Mouse (Mus musculus) embryonic fibroblast, embryonic 13.5 days (primary cell): ENCODE measurements around the gene Icmt. TPM values are rescaled to one million over a fixed set of nuclear protein-coding genes. Genes with fewer than 3 reads are reported as not detected.
A peak's percentile ranks its signal among the peaks of the same experiment; 100 is the strongest.

Experiments used
- H3K27ac ChIP-seq: 2 replicates; pipeline ENCODE4 v1.5.1; 2012; ENCODE audit warnings: low read length, control low read depth, inconsistent platforms; ENCODE audit not compliant: insufficient read depth
- H3K4me1 ChIP-seq: 2 replicates; pipeline ENCODE4 v1.6.1; 2011; ENCODE audit warnings: low read length; ENCODE audit not compliant: control insufficient read depth, insufficient read depth
- H3K4me3 ChIP-seq: 2 replicates; pipeline ENCODE4 v1.5.1; 2011; ENCODE audit warnings: mild to moderate bottlenecking, control low read depth, low read length; ENCODE audit not compliant: insufficient read depth
- CTCF ChIP-seq: IDR thresholded peaks from 2 replicates; pipeline ENCODE4 v1.5.1; 2011; ENCODE audit warnings: mild to moderate bottlenecking, control low read depth, low read length, moderate library complexity, borderline replicate concordance; ENCODE audit not compliant: insufficient read depth
- POLR2A ChIP-seq: IDR thresholded peaks from 2 replicates; pipeline ENCODE4 v1.6.1; 2011; ENCODE audit warnings: low read depth, mild to moderate bottlenecking, control low read depth, low read length, moderate library complexity
- polyA plus RNA-seq: library from polyadenylated mRNA; stranded (reverse); fragments of >200 nt; gene quantifications from 2 replicates; pipeline ENCODE4 v1.2.4, GENCODE M21; 2011; ENCODE audit warnings: low read depth; ENCODE audit not compliant: missing spikeins, insufficient read length

Gene Icmt
- polyA plus RNA-seq, 1 experiment, result 34.2 TPM

DNA sequence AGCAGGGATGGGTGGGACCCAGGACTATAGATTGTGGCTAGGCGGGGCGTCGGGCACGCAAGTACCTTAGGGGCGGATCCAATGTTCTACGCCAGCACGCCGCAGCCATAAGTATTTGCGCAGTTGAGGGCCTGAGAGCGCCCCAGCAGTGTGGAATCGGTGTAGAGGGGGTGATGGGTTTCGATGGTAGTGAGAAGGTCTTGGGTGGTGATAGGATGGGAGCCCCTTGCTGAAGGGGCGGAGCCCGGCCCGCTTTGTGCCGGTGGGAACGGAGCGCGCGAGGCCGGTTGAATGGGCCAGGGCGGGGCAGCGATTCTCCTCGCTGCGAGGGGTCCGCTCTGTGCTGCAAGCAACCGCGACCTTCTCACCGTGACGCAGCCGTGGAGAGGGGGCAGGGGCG is 10.8 kb upstream of the Icmt start:
- TF ChIP-seq CTCF (no peak), POLR2A (0 out of 2 replicates have a peak, but pooled peaks have one; percentile 21)
- Histone ChIP-seq H3K27ac (no peak overlapping the region), H3K4me3 (no peak overlapping the region), H3K4me1 (no peaks in the 10 kb centered on the region)

DNA sequence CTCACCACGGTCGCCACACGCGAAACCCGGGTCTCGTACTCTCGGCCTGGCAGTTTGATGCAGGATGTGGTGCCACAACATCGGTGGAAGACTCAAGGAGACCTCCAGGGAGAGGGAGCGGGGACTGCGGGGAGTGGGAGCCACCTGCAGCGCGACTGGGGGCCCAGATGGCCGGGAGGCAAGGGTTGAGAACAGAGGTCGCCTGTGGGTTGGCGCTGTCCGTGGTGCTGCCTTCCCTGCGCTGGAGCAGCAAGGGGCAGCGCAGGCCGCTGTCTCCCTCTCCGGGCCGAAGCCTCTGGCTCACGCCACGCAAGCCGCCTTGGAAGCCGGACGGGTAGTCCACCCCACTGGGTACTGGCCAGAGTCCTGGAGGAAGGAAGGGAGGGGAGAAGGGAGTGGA is 10.1 kb upstream of the Icmt start:
- Histone ChIP-seq H3K4me1 (no peaks in the 10 kb centered on the region), H3K27ac (no peak overlapping the region), H3K4me3 (no peak overlapping the region)
- peak; percentile 10; the same call in 1 of the 2 replicates for TF ChIP-seq CTCF
- no peak for TF ChIP-seq POLR2A

- no peak overlapping the region for H3K4me3 ChIP-seq
- no peak overlapping the region for H3K27ac ChIP-seq
- H3K4me1 ChIP-seq, result no peaks in the 10 kb centered on the region
- TF ChIP-seq POLR2A (no peak), CTCF (no peak)
Measured at GRCm38 (mm10) chr4:152287317-152288120, 9.5 kb upstream of the Icmt start.

DNA sequence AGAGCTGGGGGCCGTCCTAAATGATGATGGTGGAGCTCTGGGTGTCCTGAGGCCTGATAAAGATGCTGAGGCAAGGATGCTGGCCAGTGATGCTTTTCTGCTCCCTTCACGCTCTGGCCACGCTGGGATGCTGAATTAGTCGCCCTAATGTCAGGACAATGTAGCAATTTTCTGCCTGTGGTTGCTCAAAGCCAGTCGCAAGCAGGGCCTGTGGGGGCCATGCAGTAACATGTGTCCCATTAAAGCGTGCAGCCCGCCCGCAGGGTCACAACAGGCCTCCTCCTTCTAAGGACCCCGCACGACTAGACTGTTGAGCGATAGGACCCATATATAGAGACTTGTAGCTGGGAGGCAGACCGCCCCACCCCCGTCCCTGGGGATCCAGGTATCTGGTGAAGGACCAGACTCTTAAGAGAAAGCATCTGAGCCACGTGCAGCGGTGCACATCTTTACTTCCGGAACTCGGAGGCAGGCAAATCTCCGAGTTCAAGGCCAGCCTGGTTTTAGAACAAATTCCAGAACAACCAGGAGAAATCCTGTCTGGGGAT is 8.6 kb upstream of the Icmt start:
- no peaks in the 10 kb centered on the region for H3K4me1 ChIP-seq
- no peak overlapping the region for H3K27ac ChIP-seq
- TF ChIP-seq CTCF (no peak), POLR2A (no peak)
- no peak overlapping the region for H3K4me3 ChIP-seq

DNA sequence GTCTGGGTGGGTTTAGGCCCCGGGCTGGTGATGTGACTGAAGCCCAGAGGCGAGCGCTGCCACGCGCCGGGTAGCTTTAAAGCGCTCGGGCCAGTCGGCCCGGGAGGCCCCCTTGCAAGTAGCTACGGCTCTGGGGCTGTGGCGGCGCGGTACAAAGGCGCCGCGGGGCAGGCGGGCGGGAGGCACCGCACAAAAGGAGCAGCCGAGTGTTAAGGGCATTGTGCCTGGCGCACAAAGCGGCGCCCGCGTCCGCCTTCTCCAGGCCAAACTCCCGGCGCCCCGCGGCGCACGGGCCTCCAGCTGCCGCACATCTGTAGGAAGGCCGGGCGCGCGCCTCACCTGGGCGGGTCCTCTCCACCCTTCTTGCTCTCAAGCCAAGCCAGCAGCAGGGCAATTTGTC is 6.6 kb upstream of the Icmt start:
- Histone ChIP-seq H3K4me1 (peaks cover 3% of the 10 kb centered on the region; the same call in 1 of the 2 replicates), H3K27ac (no peak overlapping the region), H3K4me3 (no peak overlapping the region)
- TF ChIP-seq CTCF, result no peak
- TF ChIP-seq POLR2A, result no peak

DNA sequence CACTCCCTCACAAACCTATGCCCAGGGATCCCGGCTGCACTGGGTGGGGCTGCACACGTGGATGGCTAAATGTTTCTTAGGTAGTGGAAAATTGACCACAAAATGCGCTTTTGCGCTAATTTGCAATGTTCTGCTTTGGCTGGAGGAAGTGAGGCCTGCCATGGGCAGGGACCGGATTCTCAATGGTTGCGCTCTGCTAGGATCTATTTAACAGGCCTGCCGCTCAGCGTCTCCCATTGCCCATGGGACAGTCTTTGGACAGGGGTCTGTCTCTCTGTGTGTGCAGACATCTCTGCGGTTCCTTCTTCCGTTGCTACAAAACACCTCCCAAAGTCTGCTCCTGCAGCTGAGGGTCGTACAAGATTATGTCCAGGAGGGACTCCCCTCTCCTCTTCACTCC is 6.0 kb upstream of the Icmt start:
- Histone ChIP-seq H3K4me1 (peaks cover 3% of the 10 kb centered on the region; the same call in 1 of the 2 replicates), H3K4me3 (no peak overlapping the region), H3K27ac (no peak overlapping the region)
- no peak for TF ChIP-seq CTCF
- no peak for TF ChIP-seq POLR2A

DNA sequence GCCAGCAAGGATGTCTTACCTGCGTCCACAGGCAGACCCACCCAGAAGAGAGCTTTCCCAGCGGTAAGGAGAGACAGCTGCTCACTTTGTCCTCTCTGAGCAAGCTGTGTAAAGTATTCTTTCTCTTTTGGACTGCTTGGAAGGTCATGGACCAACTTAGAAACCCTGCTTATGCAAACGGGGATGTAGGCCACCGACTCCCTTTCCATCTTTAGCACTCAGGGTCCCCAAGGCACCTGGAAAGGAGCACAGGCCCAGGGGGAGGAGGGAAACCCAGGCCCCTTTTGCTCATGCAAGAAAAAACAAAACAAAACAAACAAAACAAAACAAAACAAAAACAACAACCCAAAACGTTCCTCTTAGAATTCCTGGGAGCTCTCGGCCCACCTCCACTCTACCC is 5.5 kb upstream of the Icmt start, which contains the start of gene Hes3:
Gene Hes3 (minus strand): TSS at position 101 of the 400 bp plus-strand sequence.
- Histone ChIP-seq H3K4me1 (peaks cover 3% of the 10 kb centered on the region; the same call in 1 of the 2 replicates), H3K4me3 (no peak within 1 kb of the TSS), H3K27ac (no peak within 1 kb of the TSS)
- no peak for TF ChIP-seq POLR2A
- no peak for TF ChIP-seq CTCF

- TF ChIP-seq CTCF, result no peak
- TF ChIP-seq POLR2A, result no peak
- no peak overlapping the region for H3K27ac ChIP-seq
- no peak overlapping the region for H3K4me3 ChIP-seq
- H3K4me1 ChIP-seq, result peaks cover 3% of the 10 kb centered on the region; the same call in 1 of the 2 replicates
Measured at GRCm38 (mm10) chr4:152292102-152292765, 4.8 kb upstream of the Icmt start.

DNA sequence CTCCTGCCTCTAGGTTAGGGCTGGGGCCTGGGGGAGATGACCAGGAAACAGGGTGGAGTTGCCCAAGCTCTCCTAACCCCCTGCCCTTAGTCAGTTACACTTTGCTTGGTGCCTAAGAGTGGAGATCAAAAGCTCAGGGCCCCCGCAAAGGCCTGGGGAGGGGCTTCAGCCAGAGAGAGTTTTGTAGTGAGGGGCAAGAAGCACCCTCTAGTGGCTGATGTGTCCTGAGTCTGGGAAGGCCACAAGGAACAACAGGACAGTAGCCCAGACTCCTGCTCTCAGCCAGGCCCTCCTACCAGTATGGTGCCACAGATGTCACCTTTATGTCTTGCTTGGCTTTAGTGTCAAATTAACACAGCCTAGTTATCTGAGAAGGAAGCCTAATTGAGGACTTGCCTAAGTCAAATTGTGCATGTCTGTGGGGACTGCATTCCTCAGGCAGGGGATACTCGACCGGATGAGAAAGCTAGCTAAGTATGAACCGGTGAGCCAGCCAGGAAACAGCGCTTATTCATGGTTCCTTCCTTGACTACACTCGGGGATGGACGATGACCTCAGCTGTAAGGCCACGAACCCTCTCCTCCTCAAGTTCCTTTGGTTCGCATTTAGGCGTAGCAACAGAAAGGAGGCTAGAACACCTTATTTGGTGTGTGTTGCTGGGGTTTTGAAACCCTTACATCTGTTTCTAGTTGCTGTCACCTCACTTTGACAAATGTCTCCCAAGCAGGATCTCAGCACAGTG is 2.7 kb upstream of the Icmt start:
- H3K4me1 ChIP-seq, result peaks cover 6% of the 10 kb centered on the region; the same call in 1 of the 2 replicates
- TF ChIP-seq CTCF (peak; percentile 27; the same call in 1 of the 2 replicates), POLR2A (no peak)
- no peak overlapping the region for H3K4me3 ChIP-seq
- peak overlapping the region; percentile 53; the same call in 1 of the 2 replicates for H3K27ac ChIP-seq

DNA sequence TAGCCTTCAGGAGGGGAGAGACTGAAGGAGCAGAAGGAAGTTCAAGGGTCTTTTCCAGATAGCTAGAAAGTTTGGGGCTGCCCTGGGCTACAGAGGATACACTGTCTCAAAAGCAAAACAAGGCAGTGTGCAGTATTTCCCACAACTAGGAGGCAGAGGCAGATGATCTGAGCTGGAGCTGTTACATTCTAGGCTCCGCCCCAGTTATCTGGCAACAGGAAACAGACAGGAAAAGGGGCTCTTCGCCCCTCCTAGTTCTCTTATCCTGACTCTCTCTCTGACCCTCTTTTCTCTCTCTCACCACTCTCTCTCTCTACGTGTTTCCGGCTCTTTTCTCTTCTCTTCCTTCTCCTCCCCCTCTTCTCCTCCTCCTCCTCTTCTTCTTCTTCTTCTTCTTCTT is 1.1 kb upstream of the Icmt start:
- Histone ChIP-seq H3K27ac (no peak overlapping the region), H3K4me1 (peaks cover 6% of the 10 kb centered on the region; the same call in 1 of the 2 replicates), H3K4me3 (no peak overlapping the region)
- no peak for TF ChIP-seq CTCF
- no peak for TF ChIP-seq POLR2A
